Mouse (Mus musculus) heart, postnatal 0 days (tissue): ENCODE data around the gene Daam2. TPM values are rescaled to one million over a fixed set of nuclear protein-coding genes. Genes with fewer than 3 reads are reported as not detected.

Experiments
- ATAC-seq: fragments of 200-750 bp; cut with Nextera tagmentation; 2 replicates; pipeline ENCODE4 v1.8.0; 2017; ENCODE audit warnings: low read depth, moderate number of reproducible peaks, moderate library complexity; ENCODE audit not compliant: insufficient read depth
- DNase-seq: peaks from one replicate; pipeline ENCODE4 v3.0.0-alpha.2; 2016; ENCODE audit warnings: low spot score
- H3K27ac ChIP-seq: fragments of 300-500 bp; sonication (generic); 2 replicates; pipeline ENCODE4 v1.5.1; 2014; ENCODE audit warnings: low read depth, mild to moderate bottlenecking
- H3K27me3 ChIP-seq: fragments of 300-500 bp; sonication (generic); 2 replicates; pipeline ENCODE4 v1.6.1; 2014; ENCODE audit warnings: low read length, mixed read lengths; ENCODE audit not compliant: control insufficient read depth, insufficient read depth
- H3K36me3 ChIP-seq: fragments of 300-500 bp; sonication (generic); replicated peaks from 2 replicates; pipeline ENCODE4 v1.6.1; 2014; ENCODE audit warnings: low read length, mixed read lengths; ENCODE audit not compliant: control insufficient read depth, insufficient read depth
- H3K4me1 ChIP-seq: fragments of 300-500 bp; sonication (generic); 2 replicates; pipeline ENCODE4 v1.6.1; 2014; ENCODE audit warnings: antibody characterized with exemption; ENCODE audit not compliant: control insufficient read depth, insufficient read depth
- H3K4me2 ChIP-seq: fragments of 300-500 bp; sonication (generic); 2 replicates; pipeline ENCODE4 v1.6.1; 2014; ENCODE audit warnings: low read depth, mild to moderate bottlenecking, low read length, moderate library complexity
- H3K4me3 ChIP-seq: fragments of 300-500 bp; sonication (generic); 2 replicates; pipeline ENCODE4 v1.5.1; 2014; ENCODE audit warnings: low read depth, low read length
- H3K9ac ChIP-seq: fragments of 300-500 bp; sonication (generic); replicated peaks from 2 replicates; pipeline ENCODE4 v1.6.1; 2014; ENCODE audit warnings: low read depth, low read length, mixed read lengths
- H3K9me3 ChIP-seq: fragments of 300-500 bp; sonication (generic); replicated peaks from 2 replicates; pipeline ENCODE4 v1.6.1; 2016; ENCODE audit warnings: low read length; ENCODE audit not compliant: control insufficient read depth
- CTCF ChIP-seq: IDR thresholded peaks from 2 replicates; pipeline ENCODE4 v1.5.1; 2016; ENCODE audit warnings: antibody characterized with exemption, control low read depth, low read depth
- EP300 ChIP-seq: IDR thresholded peaks from 2 replicates; pipeline ENCODE4 v1.6.1; 2016; ENCODE audit warnings: antibody characterized with exemption, low read depth
- WGBS: fragments of 180-500 bp; shearing (Covaris S2); extraction: QIAGEN DNeasy Blood & Tissue Kit; methylation state at CpG from one replicate; pipeline ENCODE4 v1.1.7; 2014; 5-methylcytosine and 5-hydroxymethylcytosine counted together
- polyA plus RNA-seq: library from polyadenylated mRNA; unstranded; fragments of >200 nt; fragmentation: Nextera tagmentation; extraction: Ambion mirVana; gene quantifications from 2 replicates; pipeline ENCODE4 v1.2.1, GENCODE M21; 2015
- total RNA-seq: library from RNA; depleted of rRNA; stranded (reverse); fragments of >200 nt; gene quantifications from 2 replicates; pipeline ENCODE4 v1.2.3, GENCODE M21; 2014; ENCODE audit warnings: low replicate concordance

Daam2 gene
- total and polyA plus RNA-seq, 2 experiments from 2014 or later = 2.4 to 10.5 TPM

GRCm38 (mm10) chr17:49531661-49532060 is 32.5 kb downstream of the Daam2 start:
- 68% methylated on average over 5 of the region's 5 CpGs for WGBS
- DNase-seq = no peak
- Histone ChIP-seq H3K27me3 (no peaks in the 10 kb centered on the region), H3K36me3 (no peaks in the 10 kb centered on the region), H3K9ac (no peak overlapping the region), H3K9me3 (no peaks in the 10 kb centered on the region), H3K4me3 (no peak overlapping the region), H3K4me2 (no peak overlapping the region), H3K4me1 (peaks cover 7% of the 10 kb centered on the region; the same call in 1 of the 2 replicates), H3K27ac (no peak overlapping the region)
- no peak for ATAC-seq
- TF ChIP-seq CTCF (no peak), EP300 (no peak)

GRCm38 (mm10) chr17:49530215-49530614 is 33.9 kb downstream of the Daam2 start:
- Histone ChIP-seq H3K4me1 (peaks cover 7% of the 10 kb centered on the region; the same call in 1 of the 2 replicates), H3K36me3 (no peaks in the 10 kb centered on the region), H3K27ac (no peak overlapping the region), H3K9me3 (no peaks in the 10 kb centered on the region), H3K27me3 (no peaks in the 10 kb centered on the region), H3K9ac (no peak overlapping the region), H3K4me2 (no peak overlapping the region), H3K4me3 (no peak overlapping the region)
- peak; percentile 61 for TF ChIP-seq CTCF
- TF ChIP-seq EP300 = no peak
- ATAC-seq (no peak), DNase-seq (peak; percentile 61)
- WGBS = 37% methylated on average over 3 of the region's 3 CpGs

- peaks cover 7% of the 10 kb centered on the region; the same call in 1 of the 2 replicates for H3K4me1 ChIP-seq
- no peak for TF ChIP-seq EP300
- no peak for TF ChIP-seq CTCF
- DNase-seq (no peak), ATAC-seq (no peak)
- no peak overlapping the region for H3K4me3 ChIP-seq
- H3K36me3 ChIP-seq = no peaks in the 10 kb centered on the region
- H3K4me2 ChIP-seq = no peak overlapping the region
- no peak overlapping the region for H3K9ac ChIP-seq
- no peaks in the 10 kb centered on the region for H3K27me3 ChIP-seq
- H3K27ac ChIP-seq = no peak overlapping the region
- 41% methylated on average over 7 of the region's 7 CpGs for WGBS
- no peaks in the 10 kb centered on the region for H3K9me3 ChIP-seq
Measured at GRCm38 (mm10) chr17:49528503-49529205, 35.5 kb downstream of the Daam2 start.

- 91% methylated on average over 4 of the region's 4 CpGs for WGBS
- no peaks in the 10 kb centered on the region for H3K9me3 ChIP-seq
- TF ChIP-seq CTCF (no peak), EP300 (no peak)
- ATAC-seq (no peak), DNase-seq (no peak)
- H3K4me3 ChIP-seq = no peak overlapping the region
- H3K4me1 ChIP-seq = peaks cover 7% of the 10 kb centered on the region; the same call in 1 of the 2 replicates
- H3K27ac ChIP-seq = no peak overlapping the region
- H3K36me3 ChIP-seq = no peaks in the 10 kb centered on the region
- H3K9ac ChIP-seq = no peak overlapping the region
- H3K4me2 ChIP-seq = no peak overlapping the region
- H3K27me3 ChIP-seq = no peaks in the 10 kb centered on the region
Measured at GRCm38 (mm10) chr17:49528033-49528432, 36.1 kb downstream of the Daam2 start.

GRCm38 (mm10) chr17:49526566-49526965 is 37.6 kb downstream of the Daam2 start:
- Histone ChIP-seq H3K4me3 (no peak overlapping the region), H3K9me3 (no peaks in the 10 kb centered on the region), H3K4me2 (no peak overlapping the region), H3K27ac (no peak overlapping the region), H3K4me1 (peaks cover 7% of the 10 kb centered on the region; the same call in 1 of the 2 replicates), H3K36me3 (no peaks in the 10 kb centered on the region), H3K27me3 (no peaks in the 10 kb centered on the region), H3K9ac (no peak overlapping the region)
- 83% methylated on average over 5 of the region's 5 CpGs for WGBS
- DNase-seq = no peak
- no peak for TF ChIP-seq EP300
- TF ChIP-seq CTCF = no peak
- no peak for ATAC-seq

- ATAC-seq = no peak
- Histone ChIP-seq H3K27ac (no peak overlapping the region), H3K4me1 (peaks cover 7% of the 10 kb centered on the region), H3K27me3 (no peaks in the 10 kb centered on the region), H3K9ac (no peak overlapping the region), H3K9me3 (no peaks in the 10 kb centered on the region), H3K4me3 (no peak overlapping the region), H3K36me3 (no peaks in the 10 kb centered on the region), H3K4me2 (no peak overlapping the region)
- DNase-seq = no peak
- no peak for TF ChIP-seq EP300
- no peak for TF ChIP-seq CTCF
- WGBS = 88% methylated on average over 4 of the region's 4 CpGs
Measured at GRCm38 (mm10) chr17:49525911-49526310, 38.2 kb downstream of the Daam2 start.
